Mouse (Mus musculus) olfactory bulb, adult 2 months (tissue): ENCODE results near the gene Cldn4. TPM values are rescaled to one million over a fixed set of nuclear protein-coding genes. Genes with fewer than 3 reads are reported as not detected.

Experiments used
- H3K27ac ChIP-seq: fragments of 200-500 bp; 2 replicates; pipeline ENCODE4 v1.5.1; 2012; ENCODE audit warnings: low read depth, low read length; ENCODE audit not compliant: insufficient read depth
- H3K4me1 ChIP-seq: fragments of 200-500 bp; 2 replicates; pipeline ENCODE4 v1.6.1; 2012; ENCODE audit warnings: low read length; ENCODE audit not compliant: control insufficient read depth, insufficient read depth
- H3K4me3 ChIP-seq: fragments of 200-500 bp; 2 replicates; pipeline ENCODE4 v1.5.1; 2012; ENCODE audit warnings: mild to moderate bottlenecking, low read depth, low read length, moderate library complexity; ENCODE audit not compliant: insufficient read depth
- CTCF ChIP-seq: fragments of 200-500 bp; IDR thresholded peaks from 2 replicates; pipeline ENCODE4 v1.5.1; 2012; ENCODE audit warnings: low read depth, mild to moderate bottlenecking, low read length, moderate library complexity; ENCODE audit not compliant: insufficient read depth
- POLR2A ChIP-seq: fragments of 200-500 bp; IDR thresholded peaks from 2 replicates; pipeline ENCODE4 v1.6.1; 2012; ENCODE audit warnings: mild to moderate bottlenecking, low read depth, low read length, moderate library complexity; ENCODE audit not compliant: insufficient read depth
- WGBS: fragments of 180-500 bp; shearing (Covaris S2); methylation state at CpG from one replicate; pipeline ENCODE4 v1.1.7; 2018; 5-methylcytosine and 5-hydroxymethylcytosine counted together
- polyA plus RNA-seq: library from polyadenylated mRNA; stranded (reverse); fragments of >200 nt; gene quantifications from 2 replicates; pipeline ENCODE4 v1.2.4, GENCODE M21; 2012; ENCODE audit warnings: low replicate concordance; ENCODE audit not compliant: missing spikeins, insufficient read depth, insufficient read length

The Cldn4 gene
- polyA plus RNA-seq, 1 experiment = not detected

- WGBS = 41% methylated on average over 6 of the region's 6 CpGs
- TF ChIP-seq CTCF = no peak
- no peak for TF ChIP-seq POLR2A
- no peaks in the 10 kb centered on the region for H3K4me1 ChIP-seq
- no peak overlapping the region for H3K4me3 ChIP-seq
- H3K27ac ChIP-seq = no peak overlapping the region
These were observed 23.6 kb downstream of the Cldn4 start for GRCm38 (mm10) chr5:134923141-134923540.

- H3K4me3 ChIP-seq = no peak overlapping the region
- 94% methylated on average over 8 of the region's 8 CpGs for WGBS
- TF ChIP-seq POLR2A = no peak
- no peaks in the 10 kb centered on the region for H3K4me1 ChIP-seq
- H3K27ac ChIP-seq = no peak overlapping the region
These were observed 25.6 kb downstream of the Cldn4 start for GRCm38 (mm10) chr5:134921106-134921505.

DNA sequence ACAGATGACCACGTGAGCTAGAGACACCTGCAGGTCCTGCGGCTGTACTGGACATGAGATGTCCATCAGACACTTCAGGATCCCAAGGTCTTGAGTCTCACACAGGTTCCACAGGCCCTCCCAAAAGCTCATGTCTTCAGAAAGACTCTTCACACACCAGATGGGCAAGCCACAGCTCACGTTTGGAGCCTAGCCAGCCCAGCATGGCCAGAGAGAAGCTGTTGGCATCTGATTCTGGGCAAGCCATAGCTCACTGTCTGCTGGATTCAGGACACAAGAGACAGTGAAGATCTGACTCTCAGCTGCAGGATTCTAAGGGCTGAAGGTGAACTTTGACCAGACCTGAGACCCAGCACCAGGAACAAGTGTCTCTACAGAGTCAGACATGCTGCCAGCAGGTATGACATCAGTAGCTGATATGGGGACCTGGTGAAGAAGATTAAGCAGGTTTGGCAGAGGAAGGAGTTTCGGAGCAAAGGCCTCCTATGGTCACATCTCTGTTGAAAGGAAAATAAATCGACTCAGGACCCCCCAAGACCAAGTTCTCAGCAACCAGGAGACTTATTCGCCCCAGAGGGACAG lies 26.5 kb downstream of the Cldn4 start:
- Histone ChIP-seq H3K27ac (no peak overlapping the region), H3K4me3 (no peak overlapping the region), H3K4me1 (no peaks in the 10 kb centered on the region)
- 72% methylated on average over 6 of the region's 6 CpGs for WGBS
- TF ChIP-seq CTCF = no peak
- no peak for TF ChIP-seq POLR2A

GRCm38 (mm10) chr5:134919097-134919496 lies 27.6 kb downstream of the Cldn4 start:
- Histone ChIP-seq H3K4me3 (no peak overlapping the region), H3K4me1 (no peaks in the 10 kb centered on the region), H3K27ac (no peak overlapping the region)
- TF ChIP-seq CTCF (no peak), POLR2A (no peak)
- WGBS = 93% methylated on average over 3 of the region's 3 CpGs

- Histone ChIP-seq H3K27ac (no peak overlapping the region), H3K4me1 (no peaks in the 10 kb centered on the region), H3K4me3 (no peak overlapping the region)
- WGBS = 47% methylated on average over 16 of the region's 16 CpGs
- TF ChIP-seq CTCF (no peak; the same call in 1 of the 2 replicates), POLR2A (no peak)
These were observed 28.5 kb downstream of the Cldn4 start for GRCm38 (mm10) chr5:134918071-134918832.

DNA sequence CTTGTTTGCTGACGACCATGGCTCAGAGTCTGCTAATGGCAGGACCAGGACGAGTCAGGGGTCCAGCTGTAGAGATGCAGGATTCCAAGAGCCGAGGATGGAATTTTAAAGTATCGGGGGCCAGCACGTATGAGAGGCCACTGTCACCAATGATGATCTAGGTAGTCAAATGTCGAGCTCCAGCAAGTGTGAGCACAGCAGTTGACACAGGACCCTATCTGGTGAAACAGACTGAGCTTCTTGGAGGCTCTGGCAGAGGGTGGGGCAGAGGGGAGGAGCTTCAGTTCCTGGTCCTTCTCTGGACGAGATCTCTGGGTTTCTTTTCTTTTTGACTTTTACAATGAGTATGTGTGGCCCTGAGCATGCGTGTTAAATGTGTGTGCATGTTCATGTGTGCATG lies 31.4 kb downstream of the Cldn4 start, which contains the start of gene Cldn13:
Cldn13 (minus strand) TSS at position 216 of the 400 bp plus-strand sequence.
- TF ChIP-seq CTCF = no peak
- Histone ChIP-seq H3K4me3 (no peak within 1 kb of the TSS), H3K27ac (no peak within 1 kb of the TSS), H3K4me1 (no peaks in the 10 kb centered on the region)
- 84% methylated on average over 8 of the region's 8 CpGs for WGBS

GRCm38 (mm10) chr5:134914510-134914909 lies 32.2 kb downstream of the Cldn4 start:
- Histone ChIP-seq H3K4me3 (no peak overlapping the region), H3K27ac (no peak overlapping the region), H3K4me1 (no peaks in the 10 kb centered on the region)
- no peak for TF ChIP-seq POLR2A
- TF ChIP-seq CTCF = no peak
- 90% methylated on average over 8 of the region's 8 CpGs for WGBS

GRCm38 (mm10) chr5:134913753-134914152 lies 33.0 kb downstream of the Cldn4 start:
- Histone ChIP-seq H3K4me3 (no peak overlapping the region), H3K4me1 (no peaks in the 10 kb centered on the region), H3K27ac (no peak overlapping the region)
- 92% methylated on average over 4 of the region's 4 CpGs for WGBS
- TF ChIP-seq POLR2A (no peak), CTCF (no peak)

DNA sequence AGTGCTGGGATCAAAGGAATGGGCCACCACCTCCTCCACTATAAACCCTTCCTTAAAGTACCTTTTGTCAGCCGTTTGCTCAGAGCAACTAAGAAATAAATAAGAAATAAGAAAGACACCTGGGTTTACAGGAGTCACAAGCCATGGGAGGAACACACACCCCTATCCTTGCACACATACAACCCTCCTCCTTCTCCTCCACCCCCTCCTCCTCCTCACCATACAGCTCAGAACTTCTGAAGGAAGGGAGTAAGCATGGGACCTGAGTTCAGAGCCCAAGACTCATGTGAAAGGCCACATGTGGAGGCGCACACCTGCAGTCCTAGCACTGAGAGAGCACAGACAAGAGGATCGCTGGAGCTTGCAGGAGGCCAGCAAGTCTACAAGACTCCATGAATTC lies 33.4 kb downstream of the Cldn4 start:
- Histone ChIP-seq H3K4me3 (no peak overlapping the region), H3K27ac (no peak overlapping the region), H3K4me1 (no peaks in the 10 kb centered on the region)
- TF ChIP-seq CTCF = no peak
- TF ChIP-seq POLR2A = no peak
- WGBS = 82% methylated on average over 3 of the region's 3 CpGs

GRCm38 (mm10) chr5:134911901-134912300 lies 34.8 kb downstream of the Cldn4 start:
- H3K4me1 ChIP-seq = 0 out of 2 replicates have a peak, but pooled peaks cover 4% of the 10 kb centered on the region
- no peak overlapping the region for H3K4me3 ChIP-seq
- no peak for TF ChIP-seq CTCF
- no peak for TF ChIP-seq POLR2A
- 65% methylated on average over 2 of the region's 2 CpGs for WGBS
- no peak overlapping the region for H3K27ac ChIP-seq
